Mouse (Mus musculus) small intestine, adult 2 months (tissue): Measurements from ENCODE around the gene Clstn1.

ENCODE experiments used
- CTCF ChIP-seq: fragments of 200-500 bp; IDR thresholded peaks from 2 replicates; pipeline ENCODE4 v1.5.1; 2012; ENCODE audit warnings: low read depth, mild to moderate bottlenecking, control low read depth, inconsistent platforms, low read length, moderate library complexity, mixed read lengths; ENCODE audit not compliant: insufficient replicate concordance, insufficient read length; ENCODE audit errors: extremely low read depth
- POLR2A ChIP-seq: fragments of 200-500 bp; IDR thresholded peaks from 2 replicates; pipeline ENCODE4 v1.6.1; 2012; ENCODE audit warnings: low read depth, mild to moderate bottlenecking, control low read depth, inconsistent platforms, low read length, moderate library complexity

- TF ChIP-seq CTCF (no peak), POLR2A (no peak)
These were observed 16.0 kb downstream of the Clstn1 start for GRCm38 (mm10) chr4:149602236-149602635.
